Mouse (Mus musculus) heart, postnatal 0 days (tissue): ENCODE measurements at regions not wholly inside any gene's neighbourhood (a gene's known extent, or its start where the extent isn't known, plus 50 kb on each side); places are given as distances from the start of the nearest gene placed in this dataset. TPM values are rescaled to one million over a fixed set of nuclear protein-coding genes. Genes with fewer than 3 reads are reported as not detected.

ENCODE experiments used
- ATAC-seq: fragments of 200-750 bp; cut with Nextera tagmentation; 2 replicates; pipeline ENCODE4 v1.8.0; 2017; ENCODE audit warnings: low read depth, moderate number of reproducible peaks, moderate library complexity; ENCODE audit not compliant: insufficient read depth
- DNase-seq: peaks from one replicate; pipeline ENCODE4 v3.0.0-alpha.2; 2016; ENCODE audit warnings: low spot score
- H3K27ac ChIP-seq: fragments of 300-500 bp; sonication (generic); 2 replicates; pipeline ENCODE4 v1.5.1; 2014; ENCODE audit warnings: low read depth, mild to moderate bottlenecking
- H3K27me3 ChIP-seq: fragments of 300-500 bp; sonication (generic); 2 replicates; pipeline ENCODE4 v1.6.1; 2014; ENCODE audit warnings: low read length, mixed read lengths; ENCODE audit not compliant: control insufficient read depth, insufficient read depth
- H3K36me3 ChIP-seq: fragments of 300-500 bp; sonication (generic); replicated peaks from 2 replicates; pipeline ENCODE4 v1.6.1; 2014; ENCODE audit warnings: low read length, mixed read lengths; ENCODE audit not compliant: control insufficient read depth, insufficient read depth
- H3K4me1 ChIP-seq: fragments of 300-500 bp; sonication (generic); 2 replicates; pipeline ENCODE4 v1.6.1; 2014; ENCODE audit warnings: antibody characterized with exemption; ENCODE audit not compliant: control insufficient read depth, insufficient read depth
- H3K4me2 ChIP-seq: fragments of 300-500 bp; sonication (generic); 2 replicates; pipeline ENCODE4 v1.6.1; 2014; ENCODE audit warnings: low read depth, mild to moderate bottlenecking, low read length, moderate library complexity
- H3K4me3 ChIP-seq: fragments of 300-500 bp; sonication (generic); 2 replicates; pipeline ENCODE4 v1.5.1; 2014; ENCODE audit warnings: low read depth, low read length
- H3K9ac ChIP-seq: fragments of 300-500 bp; sonication (generic); replicated peaks from 2 replicates; pipeline ENCODE4 v1.6.1; 2014; ENCODE audit warnings: low read depth, low read length, mixed read lengths
- H3K9me3 ChIP-seq: fragments of 300-500 bp; sonication (generic); replicated peaks from 2 replicates; pipeline ENCODE4 v1.6.1; 2016; ENCODE audit warnings: low read length; ENCODE audit not compliant: control insufficient read depth
- CTCF ChIP-seq: IDR thresholded peaks from 2 replicates; pipeline ENCODE4 v1.5.1; 2016; ENCODE audit warnings: antibody characterized with exemption, control low read depth, low read depth
- EP300 ChIP-seq: IDR thresholded peaks from 2 replicates; pipeline ENCODE4 v1.6.1; 2016; ENCODE audit warnings: antibody characterized with exemption, low read depth
- WGBS: fragments of 180-500 bp; shearing (Covaris S2); extraction: QIAGEN DNeasy Blood & Tissue Kit; methylation state at CpG from one replicate; pipeline ENCODE4 v1.1.7; 2014; 5-methylcytosine and 5-hydroxymethylcytosine counted together
- microRNA-seq: library from miRNA; unstranded; fragments of <30 nt; microRNA quantifications from one replicate; pipeline ENCODE4, GENCODE M21; 2016

- DNase-seq: no peak
- no peaks in the 10 kb centered on the region for H3K36me3 ChIP-seq
- ATAC-seq: no peak
- H3K27me3 ChIP-seq: no peaks in the 10 kb centered on the region
- H3K27ac ChIP-seq: no peak overlapping the region
- no peak overlapping the region for H3K9ac ChIP-seq
- WGBS: 74% methylated on average over 6 of the region's 6 CpGs
- H3K9me3 ChIP-seq: no peaks in the 10 kb centered on the region
- TF ChIP-seq CTCF (no peak), EP300 (no peak)
- no peaks in the 10 kb centered on the region for H3K4me1 ChIP-seq
- no peak overlapping the region for H3K4me3 ChIP-seq
- H3K4me2 ChIP-seq: no peak overlapping the region
Measured at GRCm38 (mm10) chr5:13007132-13007531, 118.1 kb upstream of the Sema3a start.

GRCm38 (mm10) chr5:13022270-13022669, 102.9 kb upstream of the Sema3a start:
- ATAC-seq: peak; percentile 75

DNA sequence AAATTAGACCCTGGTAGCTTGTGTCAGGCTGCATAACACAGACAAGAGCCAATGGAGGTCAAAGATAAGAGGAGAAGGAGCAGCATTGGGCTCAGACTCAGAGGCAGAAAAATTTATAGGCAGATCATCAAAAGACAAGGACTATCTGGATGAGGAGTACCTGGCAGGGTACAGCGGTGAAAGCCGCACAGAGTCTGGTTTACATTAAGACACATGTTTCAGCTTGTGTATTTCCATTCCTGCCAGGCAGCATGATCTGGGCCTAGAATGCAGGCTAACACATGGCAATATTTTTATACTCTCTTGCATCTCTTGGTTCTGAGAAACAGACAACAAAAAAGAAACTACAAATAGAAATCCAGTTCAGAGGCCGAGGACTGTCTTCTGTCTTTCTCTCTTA, 91.9 kb upstream of the Sema3a start:
- Histone ChIP-seq H3K4me1 (no peaks in the 10 kb centered on the region), H3K9me3 (no peaks in the 10 kb centered on the region), H3K27ac (no peak overlapping the region), H3K9ac (no peak overlapping the region), H3K4me3 (no peak overlapping the region), H3K27me3 (peaks cover 15% of the 10 kb centered on the region), H3K4me2 (no peak overlapping the region), H3K36me3 (no peaks in the 10 kb centered on the region)
- no peak for DNase-seq
- ATAC-seq: no peak
- WGBS: 80% methylated on average over 3 of the region's 3 CpGs
- no peak for TF ChIP-seq CTCF
- no peak for TF ChIP-seq EP300

More at GRCm38 (mm10) chr5:13022270-13022669, 102.9 kb upstream of the Sema3a start:
- no peaks in the 10 kb centered on the region for H3K9me3 ChIP-seq
- no peak overlapping the region for H3K27ac ChIP-seq
- TF ChIP-seq EP300: no peak
- TF ChIP-seq CTCF: no peak
- peaks cover 26% of the 10 kb centered on the region for H3K27me3 ChIP-seq
- DNase-seq: peak; percentile 47
- no peak overlapping the region for H3K4me2 ChIP-seq
- 20% methylated on average over 3 of the region's 3 CpGs for WGBS
- H3K4me3 ChIP-seq: no peak overlapping the region
- no peaks in the 10 kb centered on the region for H3K4me1 ChIP-seq
- no peaks in the 10 kb centered on the region for H3K36me3 ChIP-seq
- no peak overlapping the region for H3K9ac ChIP-seq

- H3K9me3 ChIP-seq: no peaks in the 10 kb centered on the region
- no peak overlapping the region for H3K27ac ChIP-seq
- ATAC-seq: no peak
- TF ChIP-seq CTCF (no peak), EP300 (no peak)
- H3K36me3 ChIP-seq: no peaks in the 10 kb centered on the region
- H3K9ac ChIP-seq: no peak overlapping the region
- H3K4me1 ChIP-seq: no peaks in the 10 kb centered on the region
- DNase-seq: no peak
- no peak overlapping the region for H3K4me3 ChIP-seq
- H3K4me2 ChIP-seq: no peak overlapping the region
- H3K27me3 ChIP-seq: peaks cover 4% of the 10 kb centered on the region
- WGBS: 65% methylated on average over 2 of the region's 2 CpGs
Measured at GRCm38 (mm10) chr5:13036127-13036526, 89.1 kb upstream of the Sema3a start.

DNA sequence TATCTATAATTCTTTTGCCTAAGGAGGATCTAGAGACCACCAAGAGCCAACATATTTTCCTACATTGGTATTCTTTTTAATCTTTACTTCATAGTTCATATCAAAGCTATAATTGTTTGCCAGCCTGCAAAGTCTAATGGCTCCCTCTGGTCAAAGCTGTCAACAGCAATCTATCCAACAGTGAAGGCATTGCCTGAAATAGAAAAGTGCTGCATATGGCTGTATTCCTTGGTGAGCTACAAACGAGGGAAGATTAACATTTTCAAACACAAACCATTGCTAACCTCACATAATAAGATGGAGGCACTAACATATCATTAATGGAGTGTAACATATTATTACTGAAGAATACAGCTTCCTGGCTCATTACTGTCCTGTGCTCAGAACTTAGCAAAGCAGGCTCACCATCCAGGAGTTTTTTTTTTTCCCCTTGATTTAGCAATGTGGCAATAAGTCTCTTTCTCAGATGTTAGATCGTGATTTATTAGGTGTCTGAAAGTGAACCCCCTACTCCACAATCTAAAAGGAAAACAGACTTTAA, 66.3 kb upstream of the Sema3a start:
- Histone ChIP-seq H3K4me2 (no peak overlapping the region), H3K4me3 (no peak overlapping the region), H3K9ac (no peak overlapping the region), H3K4me1 (no peaks in the 10 kb centered on the region), H3K27ac (no peak overlapping the region), H3K27me3 (no peaks in the 10 kb centered on the region), H3K9me3 (no peaks in the 10 kb centered on the region), H3K36me3 (no peaks in the 10 kb centered on the region)
- TF ChIP-seq EP300 (no peak), CTCF (no peak)
- ATAC-seq: no peak
- 45% methylated on average over 2 of the region's 2 CpGs for WGBS
- no peak for DNase-seq

DNA sequence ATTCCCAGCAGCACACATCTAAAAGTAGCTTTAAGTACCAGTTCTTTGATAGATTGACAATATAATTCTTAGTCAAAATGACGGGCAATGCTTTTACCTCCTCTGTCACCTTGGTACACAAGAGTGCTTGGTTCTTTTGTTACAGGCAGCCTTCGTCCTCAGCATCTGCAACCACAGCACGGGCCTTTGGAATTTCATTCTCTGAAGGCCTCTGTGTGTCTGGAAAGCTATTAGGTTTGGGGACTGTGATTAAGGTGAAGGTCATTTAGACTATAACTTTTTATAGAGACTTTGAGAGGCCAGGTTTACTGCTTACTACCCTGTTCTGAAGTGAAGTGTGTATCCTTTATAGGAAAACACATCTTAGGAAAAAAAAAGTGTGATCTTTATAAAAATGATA, 58.3 kb upstream of the Sema3a start:
- 45% methylated on average over 3 of the region's 3 CpGs for WGBS
- Histone ChIP-seq H3K4me2 (no peak overlapping the region), H3K4me1 (no peaks in the 10 kb centered on the region), H3K36me3 (no peaks in the 10 kb centered on the region), H3K9ac (no peak overlapping the region), H3K27me3 (no peaks in the 10 kb centered on the region), H3K4me3 (no peak overlapping the region), H3K9me3 (no peaks in the 10 kb centered on the region), H3K27ac (no peak overlapping the region)
- TF ChIP-seq CTCF (no peak), EP300 (no peak)
- no peak for DNase-seq
- no peak for ATAC-seq

Small RNA genes in the stretch of these regions (microRNA-seq; reads per million reads assigned to microRNA genes)
- gene Gm23243: not detected
